Mouse (Mus musculus): ENCODE measurements at regions not wholly inside any gene's neighbourhood (a gene's known extent, or its start where the extent isn't known, plus 50 kb on each side); places are given as distances from the start of the nearest gene placed in this dataset.

- H3K4me1 ChIP-seq (ENCODE audit: insufficient read depth): no peaks in the 10 kb centered on the region
- 24% methylated on average over 15 of the region's 15 CpGs for WGBS (ENCODE audit: insufficient replicate concordance)
- H3K36me3 ChIP-seq (replicated peaks; ENCODE audit: insufficient read depth, low read length): no peaks in the 10 kb centered on the region
- H3K4me3 ChIP-seq (ENCODE audit: low read depth, low read length): no peak overlapping the region
- H3K4me2 ChIP-seq (ENCODE audit: low read depth, low read length): no peak overlapping the region
- DNase-seq (no peak), ATAC-seq (no peak)
- no peak overlapping the region for H3K9ac ChIP-seq (replicated peaks)
- no peaks in the 10 kb centered on the region for H3K27me3 ChIP-seq (ENCODE audit: insufficient read depth, low read length)
- no peak for TF ChIP-seq EP300 (IDR thresholded peaks at IDR 0.05; ENCODE audit: low read depth)
- no peak for TF ChIP-seq CTCF (IDR thresholded peaks at IDR 0.05; ENCODE audit: low read depth)
- H3K9me3 ChIP-seq (ENCODE audit: low read length): no peaks in the 10 kb centered on the region
- no peak overlapping the region for H3K27ac ChIP-seq (ENCODE audit: low read depth)
Measured at GRCm38 (mm10) chr5:118999124-118999523, 438.6 kb downstream of the Med13l start.

- no peaks in the 10 kb centered on the region for H3K4me1 ChIP-seq (ENCODE audit: insufficient read depth)
- H3K27me3 ChIP-seq (ENCODE audit: insufficient read depth, low read length): peaks cover 20% of the 10 kb centered on the region
- no peak overlapping the region for H3K27ac ChIP-seq (ENCODE audit: low read depth)
- H3K36me3 ChIP-seq (replicated peaks; ENCODE audit: insufficient read depth, low read length): no peaks in the 10 kb centered on the region
- DNase-seq: no peak
- H3K4me2 ChIP-seq (ENCODE audit: low read depth, low read length): no peak overlapping the region
- no peak overlapping the region for H3K9ac ChIP-seq (replicated peaks)
- no peaks in the 10 kb centered on the region for H3K9me3 ChIP-seq (ENCODE audit: low read length)
- WGBS (ENCODE audit: insufficient replicate concordance): 5% methylated on average over 26 of the region's 34 CpGs
- H3K4me3 ChIP-seq (ENCODE audit: low read depth, low read length): no peak overlapping the region
- no peak for ATAC-seq
- TF ChIP-seq EP300 (IDR thresholded peaks at IDR 0.05; ENCODE audit: low read depth) (no peak), CTCF (IDR thresholded peaks at IDR 0.05; ENCODE audit: low read depth) (no peak)
Measured at GRCm38 (mm10) chr5:119005825-119006471, 445.5 kb downstream of the Med13l start.

GRCm38 (mm10) chr5:119010048-119010447, 449.6 kb downstream of the Med13l start:
- WGBS (ENCODE audit: insufficient replicate concordance): 41% methylated on average over 14 of the region's 14 CpGs
- Histone ChIP-seq H3K27me3 (ENCODE audit: insufficient read depth, low read length) (peaks cover 18% of the 10 kb centered on the region), H3K4me1 (ENCODE audit: insufficient read depth) (no peaks in the 10 kb centered on the region), H3K9ac (replicated peaks) (no peak overlapping the region), H3K36me3 (replicated peaks; ENCODE audit: insufficient read depth, low read length) (no peaks in the 10 kb centered on the region), H3K9me3 (ENCODE audit: low read length) (peaks cover 3% of the 10 kb centered on the region; the same call in 1 of the 2 replicates), H3K27ac (ENCODE audit: low read depth) (no peak overlapping the region), H3K4me2 (ENCODE audit: low read depth, low read length) (no peak overlapping the region), H3K4me3 (ENCODE audit: low read depth, low read length) (no peak overlapping the region)
- ATAC-seq (no peak), DNase-seq (no peak)
- TF ChIP-seq CTCF (IDR thresholded peaks at IDR 0.05; ENCODE audit: low read depth) (no peak), EP300 (IDR thresholded peaks at IDR 0.05; ENCODE audit: low read depth) (no peak)

- whole genome bisulfite sequencing (ENCODE audit: insufficient replicate concordance): 75% methylated on average over 5 of the region's 5 CpGs
- H3K9me3 ChIP-seq (ENCODE audit: low read length): peaks cover 3% of the 10 kb centered on the region; the same call in 1 of the 2 replicates
- no peaks in the 10 kb centered on the region for H3K36me3 ChIP-seq (replicated peaks; ENCODE audit: insufficient read depth, low read length)
- H3K27ac ChIP-seq (ENCODE audit: low read depth): no peak overlapping the region
- no peak overlapping the region for H3K9ac ChIP-seq (replicated peaks)
- no peak for ATAC-seq
- H3K4me1 ChIP-seq (ENCODE audit: insufficient read depth): no peaks in the 10 kb centered on the region
- TF ChIP-seq CTCF (IDR thresholded peaks at IDR 0.05; ENCODE audit: low read depth): no peak
- TF ChIP-seq EP300 (IDR thresholded peaks at IDR 0.05; ENCODE audit: low read depth): no peak
- no peak for DNase-seq
- H3K4me3 ChIP-seq (ENCODE audit: low read depth, low read length): no peak overlapping the region
- H3K4me2 ChIP-seq (ENCODE audit: low read depth, low read length): no peak overlapping the region
- H3K27me3 ChIP-seq (ENCODE audit: insufficient read depth, low read length): no peaks in the 10 kb centered on the region
Measured at GRCm38 (mm10) chr5:119015181-119015580, 454.7 kb downstream of the Med13l start.

GRCm38 (mm10) chr5:119015606-119016255, 455.3 kb downstream of the Med13l start:
- Histone ChIP-seq H3K36me3 (replicated peaks; ENCODE audit: insufficient read depth, low read length) (no peaks in the 10 kb centered on the region), H3K9ac (replicated peaks) (no peak overlapping the region), H3K9me3 (ENCODE audit: low read length) (peaks cover 3% of the 10 kb centered on the region; the same call in 1 of the 2 replicates), H3K4me3 (ENCODE audit: low read depth, low read length) (no peak overlapping the region), H3K4me1 (ENCODE audit: insufficient read depth) (no peaks in the 10 kb centered on the region), H3K27ac (ENCODE audit: low read depth) (no peak overlapping the region), H3K27me3 (ENCODE audit: insufficient read depth, low read length) (no peaks in the 10 kb centered on the region), H3K4me2 (ENCODE audit: low read depth, low read length) (no peak overlapping the region)
- DNase-seq: no peak
- no peak for ATAC-seq
- 39% methylated on average over 15 of the region's 15 CpGs for WGBS (ENCODE audit: insufficient replicate concordance)
- no peak for TF ChIP-seq CTCF (IDR thresholded peaks at IDR 0.05; ENCODE audit: low read depth)
- no peak for TF ChIP-seq EP300 (IDR thresholded peaks at IDR 0.05; ENCODE audit: low read depth)

GRCm38 (mm10) chr5:119016420-119016819, 455.9 kb downstream of the Med13l start:
- ATAC-seq: no peak
- Histone ChIP-seq H3K27ac (ENCODE audit: low read depth) (no peak overlapping the region), H3K4me1 (ENCODE audit: insufficient read depth) (no peaks in the 10 kb centered on the region), H3K4me2 (ENCODE audit: low read depth, low read length) (no peak overlapping the region), H3K9me3 (ENCODE audit: low read length) (peaks cover 3% of the 10 kb centered on the region; the same call in 1 of the 2 replicates), H3K36me3 (replicated peaks; ENCODE audit: insufficient read depth, low read length) (no peaks in the 10 kb centered on the region), H3K27me3 (ENCODE audit: insufficient read depth, low read length) (no peaks in the 10 kb centered on the region), H3K9ac (replicated peaks) (no peak overlapping the region), H3K4me3 (ENCODE audit: low read depth, low read length) (no peak overlapping the region)
- WGBS (ENCODE audit: insufficient replicate concordance): 44% methylated on average over 4 of the region's 4 CpGs
- TF ChIP-seq CTCF (IDR thresholded peaks at IDR 0.05; ENCODE audit: low read depth) (no peak), EP300 (IDR thresholded peaks at IDR 0.05; ENCODE audit: low read depth) (no peak)
- no peak for DNase-seq
